Mouse (Mus musculus): ENCODE data around the gene Iqgap3. TPM values are rescaled to one million over a fixed set of nuclear protein-coding genes. Genes with fewer than 3 reads are reported as not detected.

Iqgap3 gene
- total RNA-seq, 2 experiments from 2014 or later = 0.64 to 0.80 TPM

Other genes starting within 250 kb of the Iqgap3 start
- under 1 TPM; 0.33 to 0.80 TPM for gene Sh2d2a, start 235.2 kb upstream of the Iqgap3 start, total RNA-seq (2021)
- 10 to 100 TPM; 48.6 to 51.3 TPM for gene Prcc, start 196.4 kb upstream of the Iqgap3 start, total RNA-seq (2021)
- gene Hdgf, start 175.7 kb upstream of the Iqgap3 start, total RNA-seq (2021) = 100 to 1,000 TPM; 176 to 184 TPM
- 100 to 1,000 TPM; 111 to 121 TPM for gene Mrpl24, start 162.5 kb upstream of the Iqgap3 start, total RNA-seq (2021)
- 10 to 100 TPM; 19.4 to 20.6 TPM for gene Isg20l2, start 151.7 kb upstream of the Iqgap3 start, total RNA-seq (2021)
- gene Rrnad1, start 151.3 kb upstream of the Iqgap3 start, total RNA-seq (2021) = 10 to 100 TPM; 14.7 to 21.9 TPM
- gene Crabp2, start 133.3 kb upstream of the Iqgap3 start, total RNA-seq (2021) = under 1 TPM in 1 of 2 experiments, not detected in 1; 0.33 TPM
- 10 to 100 TPM in 1 of 2 experiments, 1 to 10 TPM in 1; 5.9 to 19.4 TPM for gene Nes, start 110.9 kb upstream of the Iqgap3 start, total RNA-seq (2021)
- 10 to 100 TPM; 62.7 to 74.9 TPM for gene Bcan, start 81.7 kb upstream of the Iqgap3 start, total RNA-seq (2021)
- not detected for gene Hapln2, start 54.4 kb upstream of the Iqgap3 start, total RNA-seq (2021)
- gene Gpatch4, start 38.9 kb upstream of the Iqgap3 start, total RNA-seq (2021) = 10 to 100 TPM; 15.9 to 18.9 TPM
- gene Naxe, start 23.5 kb upstream of the Iqgap3 start, total RNA-seq (2021) = 100 to 1,000 TPM; 155 to 159 TPM
- not detected for gene Ttc24, start 3.7 kb upstream of the Iqgap3 start, total RNA-seq (2021)
- 10 to 100 TPM; 83.3 to 90.7 TPM for gene Mef2d, start 60.4 kb downstream of the Iqgap3 start, total RNA-seq (2021)
- gene Rhbg, start 172.7 kb downstream of the Iqgap3 start, total RNA-seq (2021) = 10 to 100 TPM; 11.2 to 17.8 TPM
- 1 to 10 TPM in 1 of 2 experiments, under 1 TPM in 1; 0.58 to 1.0 TPM for gene Gm38392, start 205.2 kb downstream of the Iqgap3 start, total RNA-seq (2021)
- 1 to 10 TPM; 8.1 to 9.6 TPM for gene Tsacc, start 215.0 kb downstream of the Iqgap3 start, total RNA-seq (2021)
- 100 to 1,000 TPM; 343 to 351 TPM for gene Cct3, start 215.1 kb downstream of the Iqgap3 start, total RNA-seq (2021)
- gene Glmp, start 243.1 kb downstream of the Iqgap3 start, total RNA-seq (2021) = 100 to 1,000 TPM; 183 to 220 TPM

Measured in adrenal gland, adult 18-20 months (tissue).